Mouse (Mus musculus) cerebellum, adult 9-11 months (tissue): ENCODE results near the gene Bcl9.
A peak's percentile ranks its signal among the peaks of the same experiment; 100 is the strongest.

Experiments
- DNase-seq: peaks from one replicate; pipeline ENCODE4 v3.0.0; 2022

Bcl9 gene

DNA sequence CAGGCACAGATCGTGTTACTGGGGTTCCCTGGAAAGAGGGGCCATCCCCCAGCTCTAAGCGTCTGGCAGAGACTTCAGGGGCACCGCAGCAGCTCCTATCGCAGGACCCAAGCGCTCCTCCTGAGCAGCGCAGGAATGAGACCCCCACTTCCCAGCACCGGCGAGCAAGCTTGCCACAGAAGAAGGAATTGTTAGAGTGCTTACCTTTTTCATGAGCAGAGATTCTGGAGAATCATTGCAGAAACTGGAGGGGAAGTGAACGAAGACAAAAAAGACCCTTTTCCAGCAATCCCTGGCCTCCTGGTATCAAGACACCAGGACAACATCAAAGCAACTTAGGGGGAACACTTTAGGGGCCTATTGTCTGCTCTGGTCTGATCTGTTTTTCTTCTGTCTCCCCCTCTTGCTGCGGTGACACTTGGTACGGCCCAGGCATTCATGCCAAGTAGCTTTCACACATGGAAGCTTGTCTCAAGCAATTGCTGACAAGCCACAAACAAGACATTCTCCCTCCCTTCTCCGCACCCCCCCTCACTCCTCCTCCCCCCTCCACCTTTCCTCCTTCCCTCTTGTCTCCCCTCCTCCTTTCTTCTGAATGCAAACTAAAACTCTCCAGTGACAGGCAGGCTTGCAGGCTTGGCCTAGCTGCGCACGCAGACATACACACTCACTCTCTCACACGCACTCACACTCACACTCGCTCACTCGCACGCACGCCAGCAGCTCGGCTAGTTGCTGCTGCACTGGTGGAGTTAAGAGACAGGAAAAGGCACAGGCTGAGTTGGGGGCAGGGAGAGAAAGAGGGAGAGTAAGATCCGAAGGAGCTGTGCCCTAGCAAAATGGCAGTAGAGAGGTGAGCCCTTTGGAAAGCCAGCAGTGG is at the start of gene Bcl9:
TSS of gene Bcl9 (minus strand) at position 365 of the 880 bp plus-strand sequence.
- DNase-seq: peak; percentile 93

DNA sequence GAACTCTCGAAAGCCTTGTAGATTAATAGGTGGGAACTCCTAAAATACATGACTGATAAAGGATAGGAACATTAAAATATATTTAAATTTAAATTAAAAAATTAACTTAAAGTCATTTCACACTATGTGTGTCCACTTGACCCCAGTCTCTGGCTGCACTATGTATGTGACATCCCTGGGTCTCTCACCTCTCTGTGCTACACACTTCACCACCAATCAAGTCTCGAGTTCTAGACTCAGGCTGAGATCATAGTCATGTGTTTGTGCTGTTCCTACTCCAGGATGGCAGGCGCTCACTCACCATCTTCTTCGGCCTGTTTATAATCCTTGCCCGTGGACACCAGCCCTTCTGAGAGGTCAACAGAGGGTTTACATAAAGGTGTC is 41.5 kb upstream of the Bcl9 start:
- no peak for DNase-seq

DNA sequence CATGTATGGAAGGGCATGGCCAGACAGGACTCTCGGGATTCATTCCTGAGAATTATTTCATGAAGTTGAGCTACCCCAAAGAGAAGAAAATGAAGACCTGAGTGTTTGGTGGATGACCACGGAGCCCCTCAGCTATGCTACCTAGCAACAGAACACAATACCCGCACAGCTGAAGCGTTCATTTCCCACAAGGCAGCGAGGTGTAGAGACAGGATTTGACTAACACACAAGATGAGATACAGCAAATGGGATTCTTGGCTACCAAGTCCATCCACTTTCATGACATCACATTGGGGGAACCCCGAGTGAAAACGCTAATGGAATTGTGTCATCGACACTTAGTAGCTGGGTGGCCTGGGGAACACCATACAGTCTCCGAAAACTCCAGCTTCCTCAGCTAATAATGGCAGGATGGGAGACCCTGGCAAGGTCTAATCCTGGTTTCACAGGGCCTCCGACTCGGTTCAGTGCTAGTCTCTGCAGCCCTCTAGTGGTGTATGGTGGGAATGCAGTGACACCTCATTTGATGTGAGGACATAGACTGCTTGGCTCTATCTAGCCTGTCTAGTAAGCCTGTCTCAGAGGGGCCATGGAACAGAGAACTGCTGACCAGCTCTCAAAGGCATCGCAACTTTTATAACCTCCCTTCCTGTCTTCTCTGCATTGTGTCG is 40.9 kb upstream of the Bcl9 start:
- peak; percentile 76 for DNase-seq

DNA sequence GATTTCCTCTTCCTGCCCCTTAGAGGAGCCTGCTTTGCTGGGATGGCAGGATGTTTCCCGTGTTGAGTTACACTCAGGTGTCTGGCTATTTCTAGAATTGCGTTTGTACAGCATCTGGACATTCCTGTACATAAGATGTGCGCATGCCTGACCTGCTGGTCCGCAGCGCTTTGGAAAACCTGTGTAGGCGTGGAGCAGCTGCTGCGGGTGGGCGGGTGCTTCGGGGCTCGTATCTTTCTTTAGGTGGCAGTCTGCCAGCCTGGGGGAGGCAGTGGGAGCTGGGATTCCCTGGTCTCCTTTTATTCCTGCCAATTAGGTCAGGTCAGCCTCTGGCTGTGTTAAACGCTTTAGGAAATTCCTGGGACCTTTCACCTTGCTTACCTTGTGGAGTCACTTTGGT is 39.6 kb upstream of the Bcl9 start:
- DNase-seq: no peak

DNA sequence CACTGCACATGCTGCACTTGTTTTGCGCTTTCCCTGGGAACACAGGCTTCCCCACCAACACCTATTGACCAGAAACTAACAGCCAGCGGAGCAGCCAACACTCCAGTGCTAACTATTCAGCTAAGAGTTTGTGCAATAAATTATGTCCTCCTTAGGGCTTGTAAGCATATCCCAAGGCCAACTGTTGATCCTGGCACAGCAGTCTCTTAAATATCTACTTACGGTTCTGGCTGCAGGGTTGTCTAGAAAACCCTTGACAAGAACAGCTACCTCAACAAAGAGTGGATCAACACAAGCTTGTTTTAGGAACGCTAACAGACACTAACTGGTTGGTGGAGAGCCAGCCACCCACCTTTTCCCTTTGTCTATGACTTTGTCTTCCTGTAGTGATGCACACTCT is 38.6 kb upstream of the Bcl9 start:
- no peak for DNase-seq

DNA sequence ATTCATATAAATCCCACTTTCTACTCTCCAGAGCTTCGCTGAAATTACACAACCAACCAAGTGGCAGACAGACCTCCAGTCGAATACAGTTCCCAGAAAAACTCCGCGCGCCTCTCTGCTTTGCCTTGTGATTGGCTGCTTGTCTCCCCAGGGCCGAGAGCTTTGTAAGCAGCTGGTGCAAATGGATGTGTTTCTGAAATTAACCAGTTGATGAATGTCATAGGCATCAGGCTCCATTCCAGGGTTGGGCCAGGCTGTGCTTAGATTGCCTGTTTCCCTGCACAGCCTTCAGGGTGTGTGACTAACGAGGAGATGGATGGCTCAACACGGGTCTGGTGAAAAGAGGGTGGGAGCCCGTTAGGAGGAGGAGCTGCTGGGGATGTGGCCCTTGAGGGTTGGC is 36.9 kb upstream of the Bcl9 start:
- no peak for DNase-seq

DNA sequence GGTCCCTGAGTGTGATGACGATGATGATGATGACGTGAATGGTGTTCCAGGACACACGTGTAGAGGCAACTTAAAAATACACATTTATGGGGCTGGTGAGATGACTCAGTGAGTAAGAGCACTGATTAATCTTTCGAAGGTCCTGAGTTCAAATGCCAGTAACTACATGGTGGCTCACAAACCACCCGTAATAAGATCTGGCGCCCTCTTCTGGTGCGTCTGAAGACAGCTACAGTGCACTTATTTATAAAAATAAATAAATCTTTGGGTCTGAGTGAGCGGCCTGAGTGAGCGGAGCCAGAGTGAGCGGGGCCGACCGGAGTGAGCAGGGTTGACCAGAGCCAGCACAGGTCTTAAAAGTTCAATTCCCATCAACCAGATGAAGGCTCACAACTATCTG is 34.5 kb upstream of the Bcl9 start:
- DNase-seq: no peak

DNA sequence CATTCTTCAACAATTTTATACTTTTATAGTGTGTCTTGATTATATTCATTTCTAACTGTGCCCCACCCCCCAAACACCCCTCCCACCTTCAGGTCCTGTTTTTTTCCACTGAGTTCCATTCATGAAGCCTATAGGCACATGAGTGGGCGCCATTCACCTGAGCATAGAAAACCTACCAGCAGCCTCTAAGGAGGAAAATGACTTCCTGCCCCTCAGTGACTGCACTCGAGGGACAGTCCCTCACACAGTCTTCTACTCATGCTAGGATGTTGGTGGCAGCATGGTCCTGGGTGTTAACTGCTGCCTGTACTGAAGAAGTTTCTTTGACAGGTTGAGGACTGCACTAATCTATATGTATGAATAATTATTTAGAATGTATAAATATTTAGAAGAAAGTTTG is 30.1 kb upstream of the Bcl9 start:
- no peak for DNase-seq

DNA sequence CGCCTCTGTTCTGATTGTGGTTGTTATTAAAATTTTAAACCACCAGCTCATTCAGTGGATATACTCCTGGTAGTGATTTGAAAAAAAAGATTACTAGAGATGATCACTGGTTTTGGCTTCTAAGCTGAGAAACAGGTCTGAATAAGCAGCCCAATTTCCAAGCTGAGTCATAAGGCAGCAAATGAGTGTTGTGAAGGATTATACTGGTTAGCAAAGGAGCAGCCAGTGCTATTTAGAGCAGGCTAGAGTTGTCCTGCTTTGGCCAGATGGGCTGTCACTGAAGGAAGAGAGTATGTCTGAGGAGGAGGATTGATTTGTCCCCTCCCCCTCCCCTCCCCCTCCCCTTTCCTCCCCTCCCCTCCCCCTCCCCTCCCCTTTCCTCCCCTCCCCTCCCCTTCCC is 29.6 kb upstream of the Bcl9 start:
- DNase-seq: no peak

DNA sequence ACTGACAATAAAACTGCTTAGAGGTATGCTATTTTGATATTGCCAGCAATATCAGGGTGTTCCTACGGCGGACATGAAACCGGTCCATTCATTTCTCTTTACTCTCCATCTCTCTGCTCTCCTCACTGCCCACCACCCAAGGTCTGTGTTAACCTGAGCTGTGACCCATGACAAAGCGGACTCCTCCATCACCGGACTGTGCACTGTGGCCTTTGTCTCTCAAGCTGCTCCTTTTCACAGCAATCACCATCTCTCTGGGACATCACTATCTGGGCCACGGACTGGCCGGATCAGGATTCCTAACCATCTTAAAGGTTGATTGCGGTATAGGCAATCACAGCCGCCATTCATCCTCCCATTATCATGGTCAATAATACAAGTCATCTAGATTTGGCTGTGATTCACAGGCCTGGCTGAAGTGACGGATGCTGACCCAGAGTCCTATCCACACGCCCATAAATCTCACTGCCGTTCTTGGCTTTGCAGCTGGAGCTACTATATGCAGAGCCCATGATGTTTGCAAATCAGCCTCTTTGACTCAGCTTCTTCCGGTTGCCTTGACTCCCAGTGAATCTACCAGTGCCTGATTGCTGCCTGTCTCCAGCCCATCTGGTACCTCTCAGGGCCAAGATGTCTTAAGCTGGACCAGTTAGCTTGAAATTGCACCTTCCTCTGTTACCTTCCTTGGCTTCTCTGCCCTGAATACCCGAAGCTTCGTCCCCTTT is 28.1 kb upstream of the Bcl9 start:
- DNase-seq: no peak

DNA sequence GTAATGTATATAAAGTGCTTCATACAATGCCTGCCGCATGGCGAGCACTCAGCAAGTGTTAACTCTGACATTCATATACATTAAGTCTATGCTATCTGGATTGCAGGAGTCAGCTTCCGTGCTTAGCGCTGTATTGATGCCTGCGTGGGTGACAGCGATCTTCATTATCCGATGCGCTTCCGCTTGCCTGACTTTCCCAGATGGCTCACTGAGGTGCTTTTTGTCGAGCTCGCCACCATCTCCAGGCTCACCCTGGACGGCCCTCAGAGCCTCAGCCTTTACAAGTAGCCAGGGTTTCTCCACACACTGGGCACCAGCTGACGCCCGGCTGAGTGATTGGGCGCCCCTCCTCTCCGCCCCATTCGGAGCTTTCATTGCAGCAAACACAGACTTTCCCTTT is 26.3 kb upstream of the Bcl9 start:
- DNase-seq: no peak

DNA sequence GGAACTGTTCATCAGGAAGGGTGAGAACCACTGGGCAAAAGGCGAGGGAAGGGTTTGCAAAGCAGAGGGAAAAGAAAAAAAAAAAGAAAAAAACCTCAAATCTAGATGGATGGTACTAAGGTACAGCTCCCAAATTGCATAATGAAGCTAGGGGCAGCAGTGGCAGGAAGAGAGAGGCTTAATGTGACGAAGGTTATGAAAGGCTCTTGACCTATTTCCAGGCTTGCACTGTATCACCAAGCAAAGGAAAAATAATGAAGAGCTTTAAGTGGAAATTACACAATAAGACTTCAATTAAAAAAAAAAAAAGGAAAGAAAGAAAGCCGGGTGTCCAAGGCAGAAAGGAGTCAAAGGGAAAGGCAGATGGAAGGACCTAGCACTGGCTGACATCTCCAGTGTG is 19.6 kb upstream of the Bcl9 start:
- DNase-seq: no peak

DNA sequence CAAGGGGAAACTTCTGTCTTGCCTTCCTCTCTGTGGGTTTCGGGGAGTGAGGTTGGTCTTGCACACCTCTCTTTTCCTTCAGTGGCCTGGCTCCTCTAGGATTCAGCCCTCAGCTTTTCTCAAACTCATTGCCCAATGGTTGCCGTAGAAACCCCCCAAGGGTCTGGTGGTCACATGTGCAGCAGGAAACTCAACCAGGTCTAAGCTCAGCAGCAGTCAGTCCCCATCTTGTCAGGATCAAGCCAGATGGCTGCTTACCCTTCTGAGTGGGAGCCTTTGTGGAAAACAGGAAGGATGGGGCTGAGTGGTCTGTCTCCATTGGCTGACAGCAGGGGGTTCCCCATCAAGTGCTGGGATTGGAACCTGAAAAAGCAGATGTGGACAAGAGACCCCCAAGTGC is 15.7 kb upstream of the Bcl9 start:
- no peak for DNase-seq

DNA sequence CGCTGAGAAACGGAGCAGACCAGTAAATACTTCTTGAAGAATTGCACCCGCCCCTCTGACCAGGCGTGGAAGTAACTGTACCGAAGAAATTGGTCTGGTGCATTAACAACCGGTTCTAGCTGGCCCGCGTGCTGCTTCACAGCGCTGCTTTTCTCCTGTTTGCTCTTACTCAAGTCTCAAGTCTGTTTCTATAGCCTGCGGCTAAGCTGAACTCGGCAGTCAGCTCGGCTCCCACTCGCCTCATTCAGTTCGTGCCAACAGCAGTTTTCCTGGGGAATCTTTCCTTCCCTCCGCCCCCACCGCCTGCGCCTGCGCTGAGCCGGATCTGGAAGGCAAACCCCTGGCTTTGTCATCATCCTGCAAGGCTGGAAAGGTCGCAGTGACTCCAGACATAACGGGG is 14.3 kb upstream of the Bcl9 start:
- peak; percentile 24 for DNase-seq

DNA sequence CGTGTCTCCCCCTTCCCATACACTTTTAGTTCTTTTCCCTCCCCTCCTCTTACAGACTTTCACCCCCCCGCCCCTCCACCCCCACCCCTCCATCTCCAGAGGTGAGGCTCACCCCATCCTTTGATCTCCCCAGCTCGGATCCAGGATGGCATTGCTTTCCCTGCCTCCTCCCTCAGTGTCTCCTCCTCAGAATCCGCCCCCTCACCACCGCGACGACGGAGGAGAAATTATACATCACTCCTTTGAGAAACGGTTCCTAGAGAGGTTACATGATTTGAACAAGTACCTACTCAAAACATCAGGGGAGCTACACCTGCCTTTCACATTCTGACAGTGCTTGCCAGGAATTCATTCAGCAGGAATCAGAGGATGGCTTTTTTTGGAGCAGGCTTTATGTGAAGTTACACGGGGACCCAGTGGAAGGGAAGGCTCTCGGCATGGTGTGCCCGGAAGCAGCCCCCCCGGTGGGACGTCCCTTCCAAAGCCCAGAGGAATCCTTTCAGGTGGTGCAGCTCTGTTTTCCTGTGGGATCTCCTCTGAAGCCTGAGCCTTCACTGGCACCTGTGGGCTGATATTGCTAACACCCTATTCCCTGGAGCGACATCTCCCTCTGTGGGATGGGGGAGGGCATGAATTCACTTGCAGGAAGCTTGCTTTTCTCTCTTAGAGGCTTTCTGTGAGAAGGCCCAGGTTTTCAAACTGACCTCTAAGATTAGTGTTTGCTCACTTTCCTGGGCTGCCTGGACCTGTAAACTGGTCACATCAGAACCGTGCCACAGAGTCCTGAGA is 12.2 kb upstream of the Bcl9 start:
- no peak for DNase-seq

DNA sequence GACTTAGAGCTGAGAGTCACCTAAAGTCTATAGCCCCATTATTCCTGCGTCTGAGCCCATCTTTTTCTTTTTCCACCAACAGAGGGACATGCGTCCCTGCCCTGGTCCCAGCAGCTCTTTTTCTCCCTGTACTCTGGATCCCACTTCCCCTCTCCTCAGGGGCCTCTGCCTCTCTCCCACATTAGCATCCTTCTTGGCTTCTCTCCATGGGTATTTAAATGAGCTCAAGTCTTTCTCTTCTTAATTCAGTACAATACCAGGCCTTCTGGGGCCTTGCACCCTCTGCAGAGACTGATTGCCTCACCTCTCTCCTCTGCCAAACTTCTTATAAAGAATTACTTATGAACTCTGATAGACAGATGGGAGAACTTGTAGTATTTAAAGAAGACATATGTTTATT is 10.7 kb upstream of the Bcl9 start:
- no peak for DNase-seq

DNA sequence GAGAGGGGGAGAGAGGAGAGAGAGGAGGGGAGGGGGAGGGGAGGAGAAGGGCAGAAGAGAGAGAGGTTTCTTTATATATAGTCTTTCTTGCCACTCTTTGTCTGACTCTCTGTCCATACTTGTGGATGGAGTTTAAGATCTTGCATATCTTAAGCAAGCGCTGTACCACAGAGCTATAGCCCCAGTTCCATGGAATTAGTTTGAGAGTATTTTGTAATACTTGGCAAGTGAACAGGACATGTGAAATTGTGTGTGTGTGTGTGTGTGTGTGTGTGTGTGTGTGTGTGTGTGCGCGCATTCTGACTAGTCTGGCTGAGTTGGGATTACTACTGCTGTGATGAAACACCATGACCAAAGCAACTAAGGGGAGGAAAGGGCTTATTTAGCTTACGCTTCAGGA is 8.2 kb upstream of the Bcl9 start:
- DNase-seq: no peak

DNA sequence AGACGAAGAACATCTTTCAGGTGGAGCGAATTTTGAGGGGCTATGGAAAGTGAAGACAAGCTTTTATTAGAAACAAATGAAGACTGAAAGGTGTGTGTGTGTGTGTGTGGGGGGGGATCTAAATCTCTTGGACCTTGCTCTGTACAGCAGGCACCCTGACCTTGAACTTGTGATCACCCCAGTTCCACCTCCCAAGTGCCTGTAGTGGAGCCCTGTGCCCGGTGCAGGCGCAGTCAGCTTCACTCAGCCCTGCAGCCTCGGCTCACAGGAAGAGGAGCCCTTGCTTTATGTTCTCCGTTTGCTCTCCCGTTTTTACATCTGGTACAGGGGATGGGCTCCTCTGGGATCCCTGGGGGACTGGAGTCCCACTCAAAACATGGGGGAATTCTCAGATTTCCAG is 3.9 kb upstream of the Bcl9 start:
- no peak for DNase-seq

DNA sequence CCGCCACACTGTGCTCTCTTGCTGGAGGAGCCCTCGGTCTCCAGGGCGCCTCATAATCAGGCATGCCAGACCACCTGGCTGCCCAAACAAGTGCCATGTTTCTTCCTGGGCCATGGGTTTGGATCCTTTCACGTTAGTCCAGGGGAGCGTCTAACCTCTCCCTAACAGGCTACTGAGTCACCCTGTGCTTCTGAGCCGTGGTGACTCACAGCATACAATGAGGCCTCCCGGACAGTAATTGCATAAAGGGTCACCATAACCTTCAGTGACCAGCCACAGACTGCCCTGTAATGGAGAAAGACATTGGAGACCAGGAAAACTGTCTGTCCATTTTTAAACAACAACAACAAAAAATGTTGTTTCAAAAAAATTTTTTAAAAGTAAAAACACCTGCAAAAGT is 2.7 kb upstream of the Bcl9 start:
- DNase-seq: no peak

DNA sequence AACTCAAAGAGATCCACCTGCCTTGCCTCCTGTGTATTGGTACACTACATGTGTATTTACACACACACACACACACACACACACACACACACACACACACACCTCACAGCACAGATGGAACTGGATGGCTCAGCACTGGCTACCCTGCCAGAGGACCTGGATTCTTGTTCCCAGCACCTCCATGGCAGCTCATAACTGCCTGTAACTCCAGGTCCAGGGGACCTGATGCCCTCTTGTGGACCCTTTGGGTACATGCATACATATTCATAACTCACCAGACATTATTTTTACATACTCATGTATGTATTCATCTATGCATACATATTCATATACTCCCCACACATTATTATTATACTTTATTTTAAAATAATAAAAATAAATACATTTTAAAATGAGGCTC is 2.2 kb upstream of the Bcl9 start:
- no peak for DNase-seq

DNA sequence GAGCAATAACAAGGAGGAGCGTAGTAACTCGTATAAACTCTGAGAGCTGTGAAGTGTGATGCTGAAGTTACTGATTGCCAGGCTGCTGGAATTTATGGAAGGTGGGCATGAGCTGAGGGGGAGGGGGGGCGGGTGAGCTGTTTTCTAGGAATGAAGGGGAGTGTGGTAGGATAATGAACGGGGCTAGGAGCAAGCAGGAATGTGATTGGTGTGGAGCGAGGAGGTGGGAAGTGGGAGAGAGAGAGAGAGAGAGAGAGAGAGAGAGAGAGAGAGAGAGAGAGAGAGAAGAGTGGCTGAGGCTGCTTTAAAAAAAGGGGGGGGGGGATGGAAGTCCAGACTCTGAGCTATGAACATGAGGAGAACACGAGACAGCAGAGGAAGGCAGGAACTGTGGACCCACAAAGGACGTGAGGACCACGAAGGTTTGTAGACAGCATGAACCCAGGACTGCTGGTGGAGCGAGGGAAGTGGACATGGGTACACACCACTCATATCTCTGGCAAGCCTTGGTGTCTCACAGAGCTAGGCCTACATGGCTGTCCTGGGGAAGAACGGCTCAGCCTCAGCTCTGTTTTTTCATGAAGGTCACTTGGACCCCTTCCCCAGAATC is 1.2 kb upstream of the Bcl9 start:
- DNase-seq: peak; percentile 25

DNA sequence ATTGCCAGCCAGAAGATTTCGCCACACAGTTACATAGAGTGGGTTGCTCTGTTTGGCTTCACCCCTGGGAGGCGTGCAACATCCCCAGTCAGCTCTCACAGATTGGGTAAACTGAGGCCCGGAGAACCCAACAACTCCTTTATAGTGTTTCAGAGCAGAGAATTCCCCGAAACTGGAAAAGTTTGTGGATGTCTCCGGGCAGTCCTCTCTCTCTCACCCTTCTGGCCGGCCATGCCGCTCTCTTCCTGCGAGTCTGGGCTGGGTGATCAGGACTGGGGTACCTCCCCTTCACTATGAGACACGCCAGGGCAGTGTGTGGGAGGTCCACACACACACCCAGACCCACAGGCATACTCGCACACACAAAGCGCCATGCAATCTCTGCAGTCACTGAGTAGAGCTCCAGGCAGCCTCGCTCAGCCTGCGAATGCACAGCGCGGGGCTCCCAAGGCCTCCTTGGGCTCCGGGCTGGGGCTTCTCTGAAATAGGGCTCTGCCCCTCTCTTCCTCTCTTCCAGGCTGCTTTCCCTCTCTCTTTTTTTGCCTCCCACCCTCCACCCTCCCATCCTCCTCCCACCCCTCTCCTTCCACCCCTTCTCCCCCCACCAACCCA is 670 bp downstream of the Bcl9 start:
- DNase-seq: peak; percentile 64
